Mouse (Mus musculus) hindbrain, embryonic 15.5 days (tissue): ENCODE measurements around the gene Myl7. TPM values are rescaled to one million over a fixed set of nuclear protein-coding genes. Genes with fewer than 3 reads are reported as not detected.
"Not testable (repeated sequence)": the region's sequence is repeated elsewhere in the genome, so short reads cannot be mapped to it uniquely, and the experiment has no call there.

Experiments used
- ATAC-seq: fragments of 200-750 bp; cut with Nextera tagmentation; 2 replicates; pipeline ENCODE4 v1.8.0; 2017; ENCODE audit warnings: low read depth, moderate number of reproducible peaks, moderate TSS enrichment; ENCODE audit not compliant: low FRiP score
- H3K27ac ChIP-seq: fragments of 300-500 bp; sonication (generic); replicated peaks from 2 replicates; pipeline ENCODE4 v1.5.1; 2015; ENCODE audit warnings: mild to moderate bottlenecking, inconsistent platforms
- H3K27me3 ChIP-seq: fragments of 300-500 bp; sonication (generic); 2 replicates; pipeline ENCODE4 v1.6.1; 2015; ENCODE audit warnings: control low read depth, inconsistent platforms
- H3K36me3 ChIP-seq: fragments of 300-500 bp; sonication (generic); 2 replicates; pipeline ENCODE4 v1.6.1; 2015; ENCODE audit warnings: control low read depth, inconsistent platforms
- H3K4me1 ChIP-seq: fragments of 300-500 bp; sonication (generic); replicated peaks from 2 replicates; pipeline ENCODE4 v1.6.1; 2015; ENCODE audit warnings: control low read depth, inconsistent platforms
- H3K4me2 ChIP-seq: fragments of 300-500 bp; sonication (generic); 2 replicates; pipeline ENCODE4 v1.6.1; 2015; ENCODE audit warnings: moderate library complexity, mild to moderate bottlenecking, inconsistent platforms
- H3K4me3 ChIP-seq: fragments of 300-500 bp; sonication (generic); 2 replicates; pipeline ENCODE4 v1.5.1; 2015; ENCODE audit warnings: mild to moderate bottlenecking, inconsistent platforms
- H3K9ac ChIP-seq: fragments of 300-500 bp; sonication (generic); 2 replicates; pipeline ENCODE4 v1.6.1; 2015; ENCODE audit warnings: inconsistent platforms
- H3K9me3 ChIP-seq: fragments of 300-500 bp; sonication (generic); 2 replicates; pipeline ENCODE4 v1.6.1; 2016; ENCODE audit warnings: control low read depth, inconsistent platforms
- WGBS: fragments of 180-500 bp; shearing (Covaris S2); methylation state at CpG from one replicate; pipeline ENCODE4 v1.1.7; 2015; 5-methylcytosine and 5-hydroxymethylcytosine counted together
- polyA plus RNA-seq: library from polyadenylated mRNA; unstranded; fragments of >200 nt; fragmentation: Nextera tagmentation; extraction: Ambion mirVana; gene quantifications from 2 replicates; pipeline ENCODE4 v1.2.1, GENCODE M21; 2015

The Myl7 gene
- polyA plus RNA-seq, result 0.36 and 0.69 TPM in 2 replicates

GRCm38 (mm10) chr11:5898531-5898930 is at the start of gene Myl7:
TSS of gene Myl7 (minus strand) at chr11:5898782.
- H3K9ac ChIP-seq, result no peak within 1 kb of the TSS
- peaks cover 24% of the 10 kb centered on the region for H3K4me1 ChIP-seq
- ATAC-seq, result no peak
- 0 out of 2 replicates have a peak, but pooled peaks cover 2% of the 10 kb centered on the region for H3K27me3 ChIP-seq
- H3K4me2 ChIP-seq, result no peak within 1 kb of the TSS
- WGBS, result 76% methylated on average over 5 of the region's 5 CpGs
- no peaks in the 10 kb centered on the region for H3K9me3 ChIP-seq
- no peak within 1 kb of the TSS for H3K27ac ChIP-seq
- H3K4me3 ChIP-seq, result no peak within 1 kb of the TSS
- no peaks in the 10 kb centered on the region for H3K36me3 ChIP-seq

- no peak overlapping the region for H3K27ac ChIP-seq
- H3K4me1 ChIP-seq, result 0 out of 2 replicates have a peak, but pooled peaks cover 5% of the 10 kb centered on the region
- no peaks in the 10 kb centered on the region for H3K36me3 ChIP-seq
- no peak overlapping the region for H3K4me2 ChIP-seq
- no peaks in the 10 kb centered on the region for H3K27me3 ChIP-seq
- ATAC-seq, result no peak
- no peak overlapping the region for H3K4me3 ChIP-seq
- H3K9me3 ChIP-seq, result no peaks in the 10 kb centered on the region
- H3K9ac ChIP-seq, result no peak overlapping the region
- WGBS, result 61% methylated on average over 4 of the region's 4 CpGs
Observed at GRCm38 (mm10) chr11:5947796-5948195, 49.2 kb upstream of the Myl7 start.

GRCm38 (mm10) chr11:5945096-5945495 is 46.5 kb upstream of the Myl7 start:
- H3K4me1 ChIP-seq, result 0 out of 2 replicates have a peak, but pooled peaks cover 4% of the 10 kb centered on the region
- no peaks in the 10 kb centered on the region for H3K27me3 ChIP-seq
- no peak overlapping the region for H3K4me2 ChIP-seq
- 87% methylated on average over 2 of the region's 2 CpGs for WGBS
- ATAC-seq, result no peak
- no peak overlapping the region for H3K27ac ChIP-seq
- H3K36me3 ChIP-seq, result no peaks in the 10 kb centered on the region
- H3K4me3 ChIP-seq, result no peak overlapping the region
- H3K9ac ChIP-seq, result no peak overlapping the region
- no peaks in the 10 kb centered on the region for H3K9me3 ChIP-seq

- Histone ChIP-seq H3K9ac (no peak overlapping the region), H3K27me3 (no peaks in the 10 kb centered on the region), H3K4me1 (no peaks in the 10 kb centered on the region), H3K9me3 (no peaks in the 10 kb centered on the region), H3K4me3 (no peak overlapping the region), H3K36me3 (no peaks in the 10 kb centered on the region), H3K27ac (no peak overlapping the region), H3K4me2 (no peak overlapping the region)
- 55% methylated on average over 6 of the region's 6 CpGs for WGBS
- ATAC-seq, result no peak
Observed at GRCm38 (mm10) chr11:5942966-5943365, 44.4 kb upstream of the Myl7 start.

- H3K4me3 ChIP-seq, H3K9me3 ChIP-seq, H3K36me3 ChIP-seq, ATAC-seq, H3K4me1 ChIP-seq, H3K27ac ChIP-seq, H3K27me3 ChIP-seq, H3K9ac ChIP-seq, H3K4me2 ChIP-seq: not testable (repeated sequence)
- 94% methylated on average over 11 of the region's 11 CpGs for WGBS
Observed at GRCm38 (mm10) chr11:5934531-5934930, 35.9 kb upstream of the Myl7 start.

- not testable (repeated sequence) for ATAC-seq
Observed at GRCm38 (mm10) chr11:5931947-5932346, 33.4 kb upstream of the Myl7 start.

GRCm38 (mm10) chr11:5930578-5930977 is 32.0 kb upstream of the Myl7 start:
- no peak overlapping the region for H3K27ac ChIP-seq
- no peaks in the 10 kb centered on the region for H3K27me3 ChIP-seq
- H3K9ac ChIP-seq, result no peak overlapping the region
- 52% methylated on average over 1 of the region's 1 CpGs for WGBS
- no peaks in the 10 kb centered on the region for H3K36me3 ChIP-seq
- no peaks in the 10 kb centered on the region for H3K4me1 ChIP-seq
- no peak overlapping the region for H3K4me3 ChIP-seq
- ATAC-seq, result no peak
- H3K4me2 ChIP-seq, result no peak overlapping the region
- no peaks in the 10 kb centered on the region for H3K9me3 ChIP-seq

More at GRCm38 (mm10) chr11:5931947-5932346, 33.4 kb upstream of the Myl7 start:
- H3K9ac ChIP-seq, H3K9me3 ChIP-seq, H3K4me3 ChIP-seq, H3K4me2 ChIP-seq, H3K36me3 ChIP-seq, H3K4me1 ChIP-seq, H3K27me3 ChIP-seq, H3K27ac ChIP-seq: not testable (repeated sequence)
- 91% methylated on average over 6 of the region's 6 CpGs for WGBS

GRCm38 (mm10) chr11:5926696-5927220 is 28.2 kb upstream of the Myl7 start:
- Histone ChIP-seq H3K36me3 (no peaks in the 10 kb centered on the region), H3K27ac (no peak overlapping the region), H3K4me2 (no peak overlapping the region), H3K4me3 (no peak overlapping the region), H3K27me3 (no peaks in the 10 kb centered on the region), H3K4me1 (no peaks in the 10 kb centered on the region), H3K9me3 (no peaks in the 10 kb centered on the region), H3K9ac (no peak overlapping the region)
- no peak for ATAC-seq
- WGBS, result 84% methylated on average over 3 of the region's 3 CpGs

GRCm38 (mm10) chr11:5924699-5925098 is 26.1 kb upstream of the Myl7 start:
- H3K4me1 ChIP-seq, result no peaks in the 10 kb centered on the region
- H3K4me2 ChIP-seq, result no peak overlapping the region
- no peaks in the 10 kb centered on the region for H3K27me3 ChIP-seq
- no peak overlapping the region for H3K4me3 ChIP-seq
- no peaks in the 10 kb centered on the region for H3K9me3 ChIP-seq
- ATAC-seq, result no peak
- WGBS, result 61% methylated on average over 8 of the region's 8 CpGs
- no peaks in the 10 kb centered on the region for H3K36me3 ChIP-seq
- no peak overlapping the region for H3K9ac ChIP-seq
- H3K27ac ChIP-seq, result no peak overlapping the region

GRCm38 (mm10) chr11:5920323-5920960 is 21.9 kb upstream of the Myl7 start:
- no peak overlapping the region for H3K4me2 ChIP-seq
- no peak overlapping the region for H3K9ac ChIP-seq
- no peak for ATAC-seq
- 39% methylated on average over 16 of the region's 17 CpGs for WGBS
- no peak overlapping the region for H3K4me3 ChIP-seq
- H3K36me3 ChIP-seq, result no peaks in the 10 kb centered on the region
- H3K9me3 ChIP-seq, result no peaks in the 10 kb centered on the region
- no peaks in the 10 kb centered on the region for H3K27me3 ChIP-seq
- H3K27ac ChIP-seq, result no peak overlapping the region
- H3K4me1 ChIP-seq, result no peaks in the 10 kb centered on the region

GRCm38 (mm10) chr11:5919606-5920005 is 21.0 kb upstream of the Myl7 start:
- no peaks in the 10 kb centered on the region for H3K4me1 ChIP-seq
- H3K9ac ChIP-seq, result no peak overlapping the region
- no peak overlapping the region for H3K27ac ChIP-seq
- WGBS, result 95% methylated on average over 4 of the region's 4 CpGs
- no peaks in the 10 kb centered on the region for H3K9me3 ChIP-seq
- H3K4me3 ChIP-seq, result no peak overlapping the region
- no peaks in the 10 kb centered on the region for H3K36me3 ChIP-seq
- H3K4me2 ChIP-seq, result no peak overlapping the region
- no peak for ATAC-seq
- no peaks in the 10 kb centered on the region for H3K27me3 ChIP-seq

GRCm38 (mm10) chr11:5918111-5918510 is 19.5 kb upstream of the Myl7 start:
- no peak overlapping the region for H3K27ac ChIP-seq
- no peaks in the 10 kb centered on the region; the same call in 1 of the 2 replicates for H3K4me1 ChIP-seq
- H3K27me3 ChIP-seq, result no peaks in the 10 kb centered on the region
- WGBS, result 89% methylated on average over 2 of the region's 2 CpGs
- ATAC-seq, result no peak
- H3K36me3 ChIP-seq, result no peaks in the 10 kb centered on the region
- no peaks in the 10 kb centered on the region for H3K9me3 ChIP-seq
- H3K4me2 ChIP-seq, result no peak overlapping the region
- no peak overlapping the region for H3K4me3 ChIP-seq
- H3K9ac ChIP-seq, result no peak overlapping the region

- no peak for ATAC-seq
- 83% methylated on average over 8 of the region's 8 CpGs for WGBS
Observed at GRCm38 (mm10) chr11:5916178-5916548, 17.6 kb upstream of the Myl7 start.

More at GRCm38 (mm10) chr11:5916178-5916548, 17.6 kb upstream of the Myl7 start:
- no peaks in the 10 kb centered on the region for H3K27me3 ChIP-seq
- H3K36me3 ChIP-seq, result no peaks in the 10 kb centered on the region
- no peak overlapping the region for H3K4me3 ChIP-seq
- H3K9ac ChIP-seq, result no peak overlapping the region
- H3K9me3 ChIP-seq, result no peaks in the 10 kb centered on the region
- H3K4me1 ChIP-seq, result no peaks in the 10 kb centered on the region; the same call in 1 of the 2 replicates
- H3K4me2 ChIP-seq, result no peak overlapping the region
- H3K27ac ChIP-seq, result no peak overlapping the region
